Mouse (Mus musculus): Measurements from ENCODE around the gene Eea1. TPM values are rescaled to one million over a fixed set of nuclear protein-coding genes. Genes with fewer than 3 reads are reported as not detected.
"Not testable (repeated sequence)": the region's sequence is repeated elsewhere in the genome, so short reads cannot be mapped to it uniquely, and the experiment has no call there.

Gene Eea1
- total and polyA plus RNA-seq, 3 experiments, result 9.2 to 43.5 (median 10.2) TPM

DNA sequence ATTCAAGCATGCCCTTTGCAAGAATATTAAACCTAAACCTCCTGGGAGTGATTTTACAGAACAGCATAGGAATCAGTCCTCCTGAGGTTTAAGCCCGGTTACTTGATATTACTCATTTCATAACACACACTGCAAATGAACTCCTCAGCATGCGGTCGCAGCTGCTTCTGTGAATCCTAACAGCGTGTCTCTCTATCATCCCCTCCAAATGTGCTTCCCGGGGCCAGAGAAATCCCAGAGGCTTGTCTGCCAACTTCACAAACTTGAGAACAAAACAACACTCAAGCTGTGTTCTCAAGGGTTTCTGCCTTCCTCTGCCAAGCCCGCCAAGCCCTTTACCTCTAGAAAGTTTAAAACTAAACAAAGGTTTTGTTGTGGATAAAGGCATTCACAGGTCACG lies 135.4 kb downstream of the Eea1 start:
- TF ChIP-seq TAL1 (IDR thresholded peaks at IDR 0.05; ENCODE audit: low read length), result no peak
- TF ChIP-seq ELF1 (IDR thresholded peaks at IDR 0.05; ENCODE audit: low read depth, low read length), result no peak
- TF ChIP-seq GATA1 (IDR thresholded peaks at IDR 0.05; ENCODE audit: low read depth, low read length), result no peak
- no peak for TF ChIP-seq ZC3H11A (IDR thresholded peaks at IDR 0.05; ENCODE audit: low read depth, low read length)
- TF ChIP-seq ZNF384 (IDR thresholded peaks at IDR 0.05; ENCODE audit: low read depth, low read length), result no peak
- no peak for TF ChIP-seq MYC (IDR thresholded peaks at IDR 0.05; ENCODE audit: low read depth, low read length)
- TF ChIP-seq SMC3 (IDR thresholded peaks at IDR 0.05; ENCODE audit: low read depth, low read length), result no peak
- no peak for TF ChIP-seq MAFK (IDR thresholded peaks at IDR 0.05; ENCODE audit: borderline replicate concordance, low read depth, low read length)
- TF ChIP-seq MAZ (IDR thresholded peaks at IDR 0.05; ENCODE audit: low read depth, low read length), result no peak
- no peak for TF ChIP-seq CHD2 (IDR thresholded peaks at IDR 0.05; ENCODE audit: low read length)
- no peak overlapping the region for H3K4me3 ChIP-seq (ENCODE audit: control insufficient read depth in 1 of 2, insufficient read depth in 1 of 2, low read depth in 2 of 2, low read length in 2 of 2)
- H3K9me3 ChIP-seq (replicated peaks; ENCODE audit: insufficient read depth, low read length), result no peaks in the 10 kb centered on the region
- no peaks in the 10 kb centered on the region for H3K79me2 ChIP-seq (ENCODE audit: control insufficient read depth, insufficient read depth, low read length, poor library complexity)
- peaks cover 0 to 4% of the 10 kb centered on the region in 2 experiments; a peak in 1 of 4 replicates for H3K36me3 ChIP-seq (ENCODE audit: control insufficient read depth in 1 of 2, insufficient read depth in 2 of 2, low read length in 2 of 2)
- no peak for DNase-seq (ENCODE audit: low read depth, low spot score)
- peaks cover 0 to 4% of the 10 kb centered on the region in 2 experiments; a peak in 1 of 4 replicates for H3K4me1 ChIP-seq (ENCODE audit: control insufficient read depth in 1 of 2, insufficient read depth in 2 of 2, low read length in 2 of 2)
- no peak overlapping the region for H3K9ac ChIP-seq (ENCODE audit: control insufficient read depth, low read depth, low read length, poor library complexity, severe bottlenecking)
- H3K27ac ChIP-seq (ENCODE audit: control insufficient read depth, low read depth, low read length), result no peak overlapping the region
- peaks cover 0 to 2% of the 10 kb centered on the region in 2 experiments; a peak in 2 of 4 replicates for H3K27me3 ChIP-seq (ENCODE audit: control insufficient read depth in 1 of 2, insufficient read depth in 2 of 2, low read length in 2 of 2)

DNA sequence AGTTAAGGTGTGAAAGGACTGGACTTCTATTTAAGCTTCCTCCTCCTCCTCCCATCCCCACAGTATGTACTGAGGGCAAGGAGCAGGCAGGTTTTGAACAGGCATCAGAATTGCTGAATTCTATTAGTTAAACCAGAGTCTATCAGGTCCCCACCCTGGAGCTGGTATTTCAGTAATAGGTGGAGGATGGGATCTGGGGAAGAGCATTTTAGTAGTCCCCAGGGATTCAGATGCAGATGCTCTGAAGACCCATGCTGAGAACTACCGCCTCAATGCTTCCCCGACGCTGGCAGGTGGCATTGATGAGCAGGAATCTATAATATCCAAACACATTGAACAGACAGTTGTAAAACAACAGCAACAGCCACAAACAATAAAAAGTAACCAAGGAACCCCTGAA lies 136.0 kb downstream of the Eea1 start:
- no peaks in the 10 kb centered on the region for H3K9me3 ChIP-seq (replicated peaks; ENCODE audit: insufficient read depth, low read length)
- H3K4me3 ChIP-seq (ENCODE audit: control insufficient read depth in 1 of 2, insufficient read depth in 1 of 2, low read depth in 2 of 2, low read length in 2 of 2), result no peak overlapping the region
- no peak overlapping the region for H3K9ac ChIP-seq (ENCODE audit: control insufficient read depth, low read depth, low read length, poor library complexity, severe bottlenecking)
- no peak for DNase-seq (ENCODE audit: low read depth, low spot score)
- H3K27ac ChIP-seq (ENCODE audit: control insufficient read depth, low read depth, low read length), result no peak overlapping the region
- peaks cover 0 to 2% of the 10 kb centered on the region in 2 experiments; a peak in 2 of 4 replicates for H3K27me3 ChIP-seq (ENCODE audit: control insufficient read depth in 1 of 2, insufficient read depth in 2 of 2, low read length in 2 of 2)
- peaks cover 0 to 5% of the 10 kb centered on the region in 2 experiments; a peak in 1 of 4 replicates for H3K4me1 ChIP-seq (ENCODE audit: control insufficient read depth in 1 of 2, insufficient read depth in 2 of 2, low read length in 2 of 2)
- no peaks in the 10 kb centered on the region for H3K79me2 ChIP-seq (ENCODE audit: control insufficient read depth, insufficient read depth, low read length, poor library complexity)
- H3K36me3 ChIP-seq (ENCODE audit: control insufficient read depth in 1 of 2, insufficient read depth in 2 of 2, low read length in 2 of 2), result peaks cover 0 to 4% of the 10 kb centered on the region in 2 experiments; a peak in 1 of 4 replicates
- TF ChIP-seq MEF2A (IDR thresholded peaks at IDR 0.05; ENCODE audit: extremely low read depth, insufficient replicate concordance, low read depth, low read length, poor library complexity, severe bottlenecking) (no peak), ZNF384 (IDR thresholded peaks at IDR 0.05; ENCODE audit: low read depth, low read length) (no peak), RCOR1 (IDR thresholded peaks at IDR 0.05; ENCODE audit: low read depth, low read length) (no peak), TBP (IDR thresholded peaks at IDR 0.05; ENCODE audit: low read depth, low read length) (no peak), ELF1 (IDR thresholded peaks at IDR 0.05; ENCODE audit: low read depth, low read length) (no peak), NELFE (IDR thresholded peaks at IDR 0.05; ENCODE audit: low read depth, low read length) (no peak), CHD1 (IDR thresholded peaks at IDR 0.05; ENCODE audit: low read depth, low read length) (no peak), SIN3A (IDR thresholded peaks at IDR 0.05; ENCODE audit: low read length) (no peak), ZC3H11A (IDR thresholded peaks at IDR 0.05; ENCODE audit: low read depth, low read length) (no peak), POLR2AphosphoS5 (IDR thresholded peaks at IDR 0.05; ENCODE audit: borderline replicate concordance, low read depth, low read length) (no peak), MYB (IDR thresholded peaks at IDR 0.05; ENCODE audit: low read depth, low read length) (no peak)

DNA sequence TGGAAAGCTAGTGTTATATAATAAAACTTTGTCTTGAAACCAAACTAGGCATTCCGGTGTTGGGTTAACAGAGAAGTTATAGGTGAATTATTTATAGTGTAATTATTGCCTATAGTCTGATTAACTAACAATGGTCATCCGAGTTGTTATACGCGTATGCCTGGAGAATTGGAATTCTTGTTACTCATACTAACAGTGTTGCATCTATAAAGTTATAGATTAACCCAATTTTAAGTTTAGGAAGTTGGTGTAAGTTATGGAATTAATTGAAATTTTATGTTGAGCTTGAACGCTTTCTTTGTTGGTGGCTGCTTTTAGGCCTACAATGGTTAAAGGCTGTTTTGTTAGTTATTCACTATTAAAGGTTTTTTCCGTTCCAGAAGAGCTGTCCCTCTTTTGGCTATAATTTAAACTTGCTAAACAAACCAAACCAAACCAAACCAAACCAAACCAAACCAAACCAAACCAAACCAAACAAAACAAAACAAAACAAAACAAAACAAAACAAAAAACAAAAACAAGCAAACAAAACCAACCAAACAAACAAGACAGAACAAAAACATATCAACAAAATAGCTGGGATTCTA lies 137.1 kb downstream of the Eea1 start:
- H3K9ac ChIP-seq (ENCODE audit: control insufficient read depth, low read depth, low read length, poor library complexity, severe bottlenecking); DNase-seq (ENCODE audit: low read depth, low spot score); H3K27ac ChIP-seq (ENCODE audit: control insufficient read depth, low read depth, low read length); H3K36me3 ChIP-seq (ENCODE audit: control insufficient read depth in 1 of 2, insufficient read depth in 2 of 2, low read length in 2 of 2); H3K79me2 ChIP-seq (ENCODE audit: control insufficient read depth, insufficient read depth, low read length, poor library complexity); H3K9me3 ChIP-seq (replicated peaks; ENCODE audit: insufficient read depth, low read length); H3K4me3 ChIP-seq (ENCODE audit: control insufficient read depth in 1 of 2, insufficient read depth in 1 of 2, low read depth in 2 of 2, low read length in 2 of 2); H3K27me3 ChIP-seq (ENCODE audit: control insufficient read depth in 1 of 2, insufficient read depth in 2 of 2, low read length in 2 of 2): not testable (repeated sequence)
- peaks cover 0 to 12% of the 10 kb centered on the region in 2 experiments; a peak in 1 of 4 replicates for H3K4me1 ChIP-seq (ENCODE audit: control insufficient read depth in 1 of 2, insufficient read depth in 2 of 2, low read length in 2 of 2)
